Mouse (Mus musculus): ENCODE measurements around the gene Osbp.

The Osbp gene

DNA sequence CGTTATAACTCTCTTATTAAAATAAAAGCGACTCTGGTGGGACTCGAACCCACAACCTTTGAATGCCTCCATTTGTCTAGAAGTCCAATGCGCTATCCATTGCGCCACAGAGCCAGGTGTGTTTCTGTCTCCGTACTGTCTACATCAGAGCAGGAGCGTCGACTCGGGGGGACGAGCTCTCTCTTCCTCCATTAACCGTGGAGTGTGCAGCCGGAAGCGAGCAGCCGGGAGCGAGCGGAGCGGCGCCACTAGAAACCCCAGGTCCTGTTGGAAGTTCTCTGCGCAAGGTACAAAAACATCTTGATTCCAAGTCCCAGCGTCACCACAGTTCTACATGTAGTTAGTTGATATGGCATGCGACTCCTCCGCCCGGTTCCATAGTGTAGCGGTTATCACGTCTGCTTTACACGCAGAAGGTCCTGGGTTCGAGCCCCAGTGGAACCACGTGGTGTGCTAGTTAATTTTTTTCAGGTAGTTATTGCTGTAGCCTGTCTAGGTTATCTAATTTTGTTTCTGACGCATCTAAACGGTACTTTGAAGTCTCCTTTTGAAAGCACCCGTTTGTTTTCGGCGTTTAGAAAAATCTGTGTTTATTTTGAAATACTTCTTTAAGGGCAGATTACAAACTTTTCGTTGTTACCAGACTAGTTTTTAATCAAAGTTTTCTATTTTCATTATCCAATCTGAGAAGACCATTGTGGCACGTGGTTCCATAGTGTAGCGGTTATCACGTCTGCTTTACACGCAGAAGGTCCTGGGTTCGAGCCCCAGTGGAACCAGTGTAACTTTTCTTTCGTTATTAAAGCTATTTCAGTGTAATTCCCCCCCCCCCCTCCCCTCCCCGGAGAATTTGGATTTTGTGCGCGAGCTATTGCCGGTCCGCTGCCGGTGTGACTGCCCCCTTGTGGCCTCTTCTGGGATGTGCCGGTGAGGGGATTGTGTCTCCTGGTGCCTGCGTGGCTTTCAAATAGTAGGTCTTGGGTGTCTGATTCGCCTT lies 46.1 kb downstream of the Osbp start:
- peak; percentile 93 to 95 for DNase-seq

DNA sequence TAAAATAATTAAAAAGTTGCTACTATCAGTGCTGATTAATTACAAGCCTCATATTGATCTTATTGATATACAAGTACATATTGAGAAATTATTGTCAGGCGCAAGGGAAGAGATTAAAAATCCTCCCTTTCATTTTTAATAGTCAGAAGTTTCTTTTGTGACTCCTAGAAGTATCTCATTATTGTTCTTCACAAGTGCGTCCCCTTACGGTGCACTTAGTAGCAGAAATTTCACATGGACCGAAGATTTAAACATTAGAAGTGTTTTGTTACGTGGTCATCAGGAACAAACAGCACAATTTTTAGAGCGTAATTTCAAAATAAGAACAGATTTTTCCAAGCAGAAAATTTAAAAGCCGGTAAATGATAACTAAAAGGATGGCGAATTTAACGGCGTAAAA lies 46.9 kb downstream of the Osbp start:
- DNase-seq = no peak

DNA sequence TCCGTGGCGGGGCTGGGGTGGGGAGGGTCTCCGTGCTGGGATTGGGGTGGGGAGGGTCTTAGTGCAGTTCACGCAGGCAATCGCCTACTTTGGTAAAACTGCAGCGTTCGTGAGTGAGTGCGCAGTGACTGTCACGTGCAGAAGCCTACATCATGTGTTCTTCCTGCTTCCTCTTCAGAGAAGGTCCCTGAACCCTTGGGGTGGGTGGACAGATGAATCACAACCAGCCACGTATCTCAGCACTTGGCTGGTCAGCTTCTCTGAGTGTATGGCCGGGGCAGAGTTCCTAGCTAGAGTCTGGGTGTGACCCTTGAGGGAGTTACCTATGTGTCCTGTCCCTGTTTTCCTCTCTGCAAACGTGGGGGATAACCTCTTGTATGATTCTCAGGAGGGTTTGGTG lies 47.5 kb downstream of the Osbp start:
- DNase-seq = peak; percentile 75 to 76

DNA sequence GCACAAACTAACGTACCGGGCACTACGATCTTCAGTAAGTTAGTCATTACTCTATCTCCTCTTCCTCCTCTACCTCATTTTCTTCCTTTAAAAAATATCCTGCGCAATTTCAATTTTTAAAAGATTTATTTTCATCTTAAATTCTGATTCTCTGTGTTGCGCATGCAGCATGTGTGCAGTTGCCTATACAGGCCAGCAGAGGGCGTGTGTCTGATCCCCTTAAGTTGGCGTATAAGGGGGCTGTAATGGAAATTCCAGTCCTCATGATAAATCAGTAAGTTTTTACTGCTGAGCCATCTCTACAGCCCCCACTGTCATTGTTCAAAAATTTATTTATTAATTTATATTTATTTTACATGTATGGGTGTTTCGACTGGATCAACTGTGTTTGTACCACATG lies 50.0 kb downstream of the Osbp start:
- peak in 1 of 2 experiments; percentile 12 for DNase-seq

DNA sequence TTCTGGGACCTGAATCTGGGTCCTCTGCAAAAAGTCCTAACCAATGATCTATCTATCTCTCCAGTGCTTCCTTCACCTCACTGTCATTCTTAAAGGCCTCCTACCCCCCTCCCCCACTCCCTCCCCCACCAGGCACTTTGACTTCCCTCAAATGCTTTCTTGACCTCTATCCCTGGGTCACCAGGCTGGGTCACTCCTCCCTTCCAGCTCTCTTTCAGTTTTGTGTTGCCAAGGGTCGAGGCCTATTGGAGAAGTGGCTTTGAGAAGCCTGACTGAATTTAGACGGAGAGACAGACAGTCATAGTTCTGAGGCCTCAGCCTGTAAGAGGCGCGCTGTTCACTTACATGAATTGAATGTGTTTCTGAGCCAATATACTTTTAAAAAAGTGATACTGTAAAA lies 50.5 kb downstream of the Osbp start:
- no peak for DNase-seq

DNA sequence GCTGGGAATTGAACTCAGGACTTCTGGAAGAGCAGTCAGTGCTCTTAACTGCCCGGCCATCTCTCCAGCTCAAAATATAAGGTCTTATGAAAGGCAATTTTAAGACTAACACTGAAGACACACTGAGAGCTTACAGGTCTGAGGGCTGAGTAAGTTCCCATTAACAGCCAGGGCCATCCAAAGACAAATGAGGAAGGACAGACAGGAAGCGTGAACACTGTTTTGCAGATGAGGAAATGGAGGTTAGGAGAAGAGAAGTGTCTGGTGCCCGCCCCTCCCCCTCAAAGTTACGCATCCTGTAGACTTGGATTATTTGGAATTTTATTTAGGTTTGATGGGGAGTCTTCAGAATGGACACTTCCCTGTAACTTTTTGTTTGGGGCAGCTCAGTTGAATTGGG lies 58.4 kb downstream of the Osbp start:
- no peak for DNase-seq

DNA sequence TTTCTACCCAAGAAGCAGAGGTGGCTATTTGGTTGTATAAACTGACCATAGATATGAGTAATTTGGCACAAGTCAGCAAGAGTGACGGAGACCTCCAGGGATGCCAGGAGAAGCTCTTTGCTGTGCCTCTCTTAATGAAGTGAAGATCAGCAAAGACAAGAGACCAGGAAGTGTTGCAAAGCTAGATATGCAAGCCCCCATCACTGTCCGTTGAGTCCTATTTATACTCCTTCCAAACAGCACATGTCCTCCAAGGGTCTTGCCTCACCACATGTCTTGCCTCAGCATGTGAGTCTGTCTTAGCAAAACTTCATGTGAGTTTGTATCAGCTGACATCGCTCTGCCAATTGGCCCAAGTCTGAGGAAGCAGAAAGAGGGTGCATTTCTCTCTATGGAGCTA lies 59.6 kb downstream of the Osbp start:
- no peak for DNase-seq

DNA sequence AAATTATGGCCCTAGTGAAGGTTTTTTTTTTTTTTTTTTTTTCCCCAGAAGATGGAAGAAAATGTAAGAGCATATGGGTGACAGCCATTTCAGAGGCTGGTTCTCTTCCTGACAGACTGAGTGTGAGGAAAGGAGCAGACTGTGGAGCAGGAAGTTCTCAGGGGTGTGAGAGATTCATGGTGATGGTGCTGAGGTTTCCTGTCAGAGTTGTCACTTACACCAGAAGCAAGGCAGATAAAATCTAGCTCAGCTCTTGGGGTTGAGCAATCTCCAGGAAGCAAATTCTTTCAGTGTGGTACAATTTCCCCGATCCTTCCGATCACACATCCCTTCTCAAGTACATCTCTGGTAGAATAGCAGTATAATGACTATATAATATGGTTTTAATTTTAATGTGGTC lies 60.9 kb downstream of the Osbp start:
- DNase-seq = no peak

DNA sequence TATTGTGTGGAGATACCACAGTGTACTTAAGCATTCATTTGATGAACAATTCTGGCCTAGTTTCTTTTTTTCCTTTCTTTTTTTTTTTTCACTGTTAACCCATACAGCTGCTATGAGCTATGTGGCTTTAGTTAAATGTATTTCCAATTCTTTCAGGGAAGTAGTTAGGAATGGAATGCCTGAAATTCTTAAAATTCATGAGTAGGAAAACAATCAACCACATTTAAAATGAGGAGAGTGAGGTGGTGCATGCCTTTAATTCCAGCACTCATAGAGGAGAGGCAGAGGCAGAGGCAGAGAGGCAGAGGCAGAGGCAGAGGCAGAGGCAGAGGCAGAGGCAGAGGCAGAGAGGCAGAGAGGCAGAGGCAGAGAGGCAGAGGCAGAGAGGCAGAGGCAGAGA lies 72.0 kb downstream of the Osbp start:
- DNase-seq = no peak

DNA sequence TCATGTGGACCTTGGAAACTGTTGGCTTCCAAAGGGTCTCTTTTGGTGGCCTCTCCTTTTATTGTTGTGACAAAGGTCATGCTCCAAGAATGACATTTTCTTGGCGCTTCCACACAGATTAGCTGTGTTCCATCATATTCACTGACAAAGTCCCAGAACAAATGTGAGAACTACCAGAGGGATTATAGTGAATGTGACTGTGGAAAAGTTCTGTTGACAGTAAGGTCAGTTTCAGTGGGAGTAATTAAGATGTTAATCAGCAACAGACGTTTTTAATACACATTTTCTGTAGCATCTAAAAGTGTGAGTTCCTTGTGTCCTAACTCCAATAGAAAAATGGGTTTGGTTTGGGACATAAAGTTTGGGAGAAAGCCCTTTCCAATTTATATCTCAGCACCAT lies 75.5 kb downstream of the Osbp start, which contains the start of gene Olfr1423:
Olfr1423 (minus strand) TSS at position 101 of the 400 bp plus-strand sequence.
- DNase-seq = no peak

DNA sequence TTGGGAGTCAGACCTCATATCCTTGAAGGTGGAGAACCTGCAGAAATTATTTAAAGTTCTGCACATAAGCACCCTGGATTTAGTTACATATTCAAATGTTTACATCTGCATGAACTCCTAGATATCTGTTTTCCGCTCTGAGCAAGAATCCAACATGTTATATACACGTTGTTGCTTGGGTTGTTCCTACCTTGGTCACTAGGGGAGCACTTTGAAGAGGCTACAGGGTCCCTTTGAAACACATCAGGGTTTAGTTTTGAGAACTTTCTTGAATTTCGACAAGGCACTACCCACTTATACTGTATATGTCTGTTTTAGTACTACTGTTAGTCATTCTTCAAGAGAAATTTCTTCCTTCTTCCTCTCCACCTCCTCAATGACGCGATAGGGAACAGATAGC lies 77.4 kb downstream of the Osbp start:
- DNase-seq = no peak
